Mouse (Mus musculus) liver, embryonic 16.5 days (tissue): Measurements from ENCODE around the gene Atp6v1g3. TPM values are rescaled to one million over a fixed set of nuclear protein-coding genes. Genes with fewer than 3 reads are reported as not detected.

Experiments
- ATAC-seq: fragments of 200-750 bp; cut with Nextera tagmentation; 2 replicates; pipeline ENCODE4 v1.8.0; 2017; ENCODE audit warnings: low read depth, mild to moderate bottlenecking, moderate number of reproducible peaks, moderate library complexity
- H3K27ac ChIP-seq: fragments of 300-500 bp; sonication (generic); 2 replicates; pipeline ENCODE4 v1.5.1; 2014; ENCODE audit warnings: mild to moderate bottlenecking, low read length
- H3K27me3 ChIP-seq: fragments of 300-500 bp; sonication (generic); 2 replicates; pipeline ENCODE4 v1.6.1; 2014; ENCODE audit warnings: low read depth, low read length, mixed read lengths; ENCODE audit not compliant: control insufficient read depth, insufficient read depth
- H3K36me3 ChIP-seq: fragments of 300-500 bp; sonication (generic); 2 replicates; pipeline ENCODE4 v1.6.1; 2014; ENCODE audit warnings: mild to moderate bottlenecking; ENCODE audit not compliant: control insufficient read depth, insufficient read depth
- H3K4me1 ChIP-seq: fragments of 300-500 bp; sonication (generic); 2 replicates; pipeline ENCODE4 v1.6.1; 2014; ENCODE audit warnings: low read depth, low read length, mixed read lengths; ENCODE audit not compliant: control insufficient read depth
- H3K4me2 ChIP-seq: fragments of 300-500 bp; sonication (generic); 2 replicates; pipeline ENCODE4 v1.6.1; 2014; ENCODE audit warnings: low read depth, low read length, mixed read lengths
- H3K4me3 ChIP-seq: fragments of 300-500 bp; sonication (generic); 2 replicates; pipeline ENCODE4 v1.5.1; 2014; ENCODE audit warnings: low read depth, mild to moderate bottlenecking, low read length
- H3K9ac ChIP-seq: fragments of 300-500 bp; sonication (generic); 2 replicates; pipeline ENCODE4 v1.6.1; 2014; ENCODE audit warnings: low read depth, low read length
- H3K9me3 ChIP-seq: fragments of 300-500 bp; sonication (generic); replicated peaks from 2 replicates; pipeline ENCODE4 v1.6.1; 2016; ENCODE audit warnings: low read length; ENCODE audit not compliant: control insufficient read depth
- WGBS: fragments of 180-500 bp; shearing (Covaris S2); extraction: QIAGEN DNeasy Blood & Tissue Kit; methylation state at CpG from one replicate; pipeline ENCODE4 v1.1.7; 2014; ENCODE audit not compliant: insufficient replicate concordance; 5-methylcytosine and 5-hydroxymethylcytosine counted together
- polyA plus RNA-seq: library from polyadenylated mRNA; unstranded; fragments of >200 nt; fragmentation: Nextera tagmentation; extraction: Ambion mirVana; gene quantifications from 2 replicates; pipeline ENCODE4 v1.2.1, GENCODE M21; 2015

Gene Atp6v1g3
- polyA plus RNA-seq, 1 experiment from 2014 or later = not detected

- no peak for ATAC-seq
- Histone ChIP-seq H3K4me1 (no peaks in the 10 kb centered on the region), H3K4me3 (no peak overlapping the region), H3K36me3 (no peaks in the 10 kb centered on the region), H3K27ac (no peak overlapping the region), H3K27me3 (no peaks in the 10 kb centered on the region), H3K9me3 (no peaks in the 10 kb centered on the region), H3K9ac (no peak overlapping the region), H3K4me2 (no peak overlapping the region)
- 76% methylated on average over 6 of the region's 6 CpGs for WGBS
Measured at GRCm38 (mm10) chr1:138281139-138281538, 7.6 kb downstream of the Atp6v1g3 start.

GRCm38 (mm10) chr1:138282413-138283141 lies 9.0 kb downstream of the Atp6v1g3 start:
- H3K4me2 ChIP-seq = no peak overlapping the region
- H3K4me3 ChIP-seq = no peak overlapping the region
- WGBS = 52% methylated on average over 3 of the region's 3 CpGs
- H3K36me3 ChIP-seq = no peaks in the 10 kb centered on the region
- H3K27ac ChIP-seq = no peak overlapping the region
- no peaks in the 10 kb centered on the region for H3K27me3 ChIP-seq
- no peak for ATAC-seq
- no peak overlapping the region for H3K9ac ChIP-seq
- no peaks in the 10 kb centered on the region for H3K4me1 ChIP-seq
- H3K9me3 ChIP-seq = no peaks in the 10 kb centered on the region

- Histone ChIP-seq H3K4me3 (no peak overlapping the region), H3K4me2 (no peak overlapping the region), H3K4me1 (no peaks in the 10 kb centered on the region), H3K27me3 (no peaks in the 10 kb centered on the region), H3K9me3 (no peaks in the 10 kb centered on the region), H3K36me3 (no peaks in the 10 kb centered on the region), H3K27ac (no peak overlapping the region), H3K9ac (no peak overlapping the region)
- ATAC-seq = no peak
- 47% methylated on average over 4 of the region's 4 CpGs for WGBS
Measured at GRCm38 (mm10) chr1:138287665-138288064, 14.1 kb downstream of the Atp6v1g3 start.

GRCm38 (mm10) chr1:138288721-138289120 lies 15.2 kb downstream of the Atp6v1g3 start:
- no peaks in the 10 kb centered on the region for H3K27me3 ChIP-seq

GRCm38 (mm10) chr1:138289455-138290425 lies 16.2 kb downstream of the Atp6v1g3 start:
- Histone ChIP-seq H3K27me3 (no peaks in the 10 kb centered on the region), H3K27ac (no peak overlapping the region)
- no peak for ATAC-seq

More at GRCm38 (mm10) chr1:138288721-138289120, 15.2 kb downstream of the Atp6v1g3 start:
- ATAC-seq = no peak
- Histone ChIP-seq H3K4me2 (no peak overlapping the region), H3K4me1 (no peaks in the 10 kb centered on the region), H3K36me3 (no peaks in the 10 kb centered on the region), H3K9ac (no peak overlapping the region), H3K9me3 (no peaks in the 10 kb centered on the region), H3K4me3 (no peak overlapping the region), H3K27ac (no peak overlapping the region)
- 72% methylated on average over 1 of the region's 1 CpGs for WGBS

GRCm38 (mm10) chr1:138291463-138291862 lies 17.9 kb downstream of the Atp6v1g3 start:
- no peak overlapping the region for H3K27ac ChIP-seq
- no peaks in the 10 kb centered on the region for H3K9me3 ChIP-seq
- no peaks in the 10 kb centered on the region for H3K4me1 ChIP-seq
- 34% methylated on average over 5 of the region's 5 CpGs for WGBS
- no peak overlapping the region for H3K9ac ChIP-seq
- no peaks in the 10 kb centered on the region for H3K27me3 ChIP-seq
- no peak overlapping the region for H3K4me2 ChIP-seq
- no peak for ATAC-seq
- H3K4me3 ChIP-seq = no peak overlapping the region
- no peaks in the 10 kb centered on the region for H3K36me3 ChIP-seq

More at GRCm38 (mm10) chr1:138289455-138290425, 16.2 kb downstream of the Atp6v1g3 start:
- no peak overlapping the region for H3K4me3 ChIP-seq
- 51% methylated on average over 7 of the region's 7 CpGs for WGBS
- H3K4me1 ChIP-seq = no peaks in the 10 kb centered on the region
- H3K9ac ChIP-seq = no peak overlapping the region
- no peaks in the 10 kb centered on the region for H3K9me3 ChIP-seq
- no peaks in the 10 kb centered on the region for H3K36me3 ChIP-seq
- no peak overlapping the region for H3K4me2 ChIP-seq

GRCm38 (mm10) chr1:138294487-138294886 lies 20.9 kb downstream of the Atp6v1g3 start:
- Histone ChIP-seq H3K4me1 (no peaks in the 10 kb centered on the region), H3K27ac (no peak overlapping the region), H3K4me2 (no peak overlapping the region), H3K9me3 (no peaks in the 10 kb centered on the region), H3K36me3 (no peaks in the 10 kb centered on the region), H3K27me3 (no peaks in the 10 kb centered on the region), H3K4me3 (no peak overlapping the region), H3K9ac (no peak overlapping the region)
- 55% methylated on average over 5 of the region's 5 CpGs for WGBS
- no peak for ATAC-seq

GRCm38 (mm10) chr1:138298156-138298555 lies 24.6 kb downstream of the Atp6v1g3 start:
- no peak overlapping the region for H3K4me3 ChIP-seq
- H3K4me2 ChIP-seq = no peak overlapping the region
- no peaks in the 10 kb centered on the region for H3K9me3 ChIP-seq
- 39% methylated on average over 2 of the region's 2 CpGs for WGBS
- H3K27me3 ChIP-seq = no peaks in the 10 kb centered on the region
- H3K27ac ChIP-seq = no peak overlapping the region
- no peak overlapping the region for H3K9ac ChIP-seq
- no peaks in the 10 kb centered on the region for H3K4me1 ChIP-seq
- no peak for ATAC-seq
- no peaks in the 10 kb centered on the region for H3K36me3 ChIP-seq

GRCm38 (mm10) chr1:138299576-138299975 lies 26.0 kb downstream of the Atp6v1g3 start:
- WGBS = 15% methylated on average over 4 of the region's 4 CpGs
- H3K4me1 ChIP-seq = no peaks in the 10 kb centered on the region
- no peaks in the 10 kb centered on the region for H3K36me3 ChIP-seq
- H3K9ac ChIP-seq = no peak overlapping the region
- no peak overlapping the region for H3K4me3 ChIP-seq
- H3K4me2 ChIP-seq = no peak overlapping the region
- H3K9me3 ChIP-seq = no peaks in the 10 kb centered on the region
- H3K27me3 ChIP-seq = no peaks in the 10 kb centered on the region
- ATAC-seq = no peak
- H3K27ac ChIP-seq = no peak overlapping the region
